In the genomic region with DNA sequence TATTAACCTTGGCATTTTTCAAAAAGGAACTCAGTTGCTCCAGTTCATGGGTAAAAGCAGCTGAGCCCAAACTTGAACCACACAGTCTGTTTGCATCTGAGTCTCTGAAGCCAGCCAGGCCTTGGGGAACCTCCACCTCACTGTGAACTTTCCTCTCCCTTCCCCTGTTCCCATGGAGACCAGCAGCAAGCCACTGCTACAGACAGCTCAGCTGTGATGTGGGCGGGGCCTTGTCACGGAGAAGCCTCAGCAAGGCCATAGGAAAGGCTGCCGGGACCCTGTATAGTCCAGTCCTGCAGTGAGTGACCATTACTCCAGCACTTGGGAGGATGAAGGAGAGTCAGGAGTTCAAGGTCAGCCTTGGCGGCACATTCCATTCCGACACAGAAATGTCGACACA, we compare ENCODE assay signal across 8 mouse cellular contexts. TPM values are rescaled to one million over a fixed set of nuclear protein-coding genes. Genes with fewer than 3 reads are reported as not detected.
A peak's percentile ranks its signal among the peaks of the same experiment; 100 is the strongest.
DNase-seq lines count a peak whose midpoint lies in the region; ATAC-seq and TF ChIP-seq lines count a peak whose summit lies in the region.

No protein-coding gene starts in this region.

- H3K27ac ChIP-seq in forebrain, embryonic 16.5 days (ENCODE audit: low read length) = no peak overlapping the region
- H3K27ac ChIP-seq in kidney, embryonic 14.5 days (ENCODE audit: low read depth, low read length) = no peak overlapping the region
- no peak overlapping the region for H3K27ac ChIP-seq in cerebellum, adult 2 months (ENCODE audit: insufficient read depth, low read length)

- no peak for TF ChIP-seq CTCF in cerebellum, adult 2 months (IDR thresholded peaks at IDR 0.05; ENCODE audit: borderline replicate concordance, insufficient read depth, low read depth, low read length)

- H3K27me3 ChIP-seq in forebrain, embryonic 16.5 days (replicated peaks; ENCODE audit: control insufficient read depth, insufficient read depth, low read length) = no peaks in the 10 kb centered on the region
- H3K27me3 ChIP-seq in kidney, embryonic 14.5 days (ENCODE audit: control insufficient read depth, insufficient read depth, low read length) = no peaks in the 10 kb centered on the region
- H3K27me3 ChIP-seq in cerebellum, adult 2 months (ENCODE audit: control insufficient read depth, insufficient read depth, low read length) = no peaks in the 10 kb centered on the region

- peak; percentile 77 for ATAC-seq in forebrain, embryonic 16.5 days
- peak; percentile 77 for ATAC-seq in kidney, embryonic 14.5 days (ENCODE audit: low FRiP score, low TSS enrichment)

- no peak for TF ChIP-seq POLR2A in cerebellum, adult 2 months (IDR thresholded peaks at IDR 0.05; ENCODE audit: borderline replicate concordance, insufficient read depth, low read length)

- no peak overlapping the region for H3K4me2 ChIP-seq in forebrain, embryonic 16.5 days (ENCODE audit: low read length)
- no peak overlapping the region for H3K4me2 ChIP-seq in kidney, embryonic 14.5 days (replicated peaks; ENCODE audit: low read depth, low read length)

- H3K4me1 ChIP-seq in forebrain, embryonic 16.5 days (replicated peaks; ENCODE audit: control insufficient read depth, insufficient read depth, low read length) = peaks cover 6% of the 10 kb centered on the region
- peaks cover 12% of the 10 kb centered on the region for H3K4me1 ChIP-seq in kidney, embryonic 14.5 days (ENCODE audit: control insufficient read depth, insufficient read depth, low read length)
- peaks cover 21% of the 10 kb centered on the region for H3K4me1 ChIP-seq in cerebellum, adult 2 months (ENCODE audit: control insufficient read depth, insufficient read depth, low read length)

- no peaks in the 10 kb centered on the region for H3K36me3 ChIP-seq in forebrain, embryonic 16.5 days (ENCODE audit: control insufficient read depth, insufficient read depth)
- no peaks in the 10 kb centered on the region for H3K36me3 ChIP-seq in kidney, embryonic 14.5 days (ENCODE audit: control insufficient read depth, insufficient read depth, low read length)

- no peak overlapping the region for H3K9ac ChIP-seq in forebrain, embryonic 16.5 days (replicated peaks; ENCODE audit: low read depth, low read length)
- H3K9ac ChIP-seq in kidney, embryonic 14.5 days (ENCODE audit: low read depth, low read length) = no peak overlapping the region

- no peaks in the 10 kb centered on the region for H3K9me3 ChIP-seq in forebrain, embryonic 16.5 days (ENCODE audit: control insufficient read depth, low read length)
- no peaks in the 10 kb centered on the region; the same call in 1 of the 2 replicates for H3K9me3 ChIP-seq in kidney, embryonic 14.5 days (ENCODE audit: control insufficient read depth, low read length)

- DNase-seq in 3T3-L1 (ENCODE audit: low read depth, low spot score) = peak; percentile 8
- DNase-seq in adrenal gland, adult 18-20 months (ENCODE audit: low spot score in 2 of 2) = peak; percentile 51 to 66
- peak; percentile 48 for DNase-seq in lung, postnatal 10 days
- DNase-seq in testis, postnatal 10 days (ENCODE audit: low spot score) = peak; percentile 78
- no peak for DNase-seq in layer of hippocampus, adult 9-10 months (ENCODE audit: low spot score)
- DNase-seq in cerebellum, adult 2 months = no peak

- 52% methylated on average over 6 of the region's 6 CpGs for WGBS in forebrain, embryonic 16.5 days
- WGBS in kidney, embryonic 14.5 days = 41% methylated on average over 6 of the region's 6 CpGs
- 23% methylated on average over 6 of the region's 6 CpGs for WGBS in cerebellum, adult 2 months

- no peak overlapping the region for H3K4me3 ChIP-seq in forebrain, embryonic 16.5 days (replicated peaks; ENCODE audit: low read length)
- H3K4me3 ChIP-seq in kidney, embryonic 14.5 days (ENCODE audit: low read length) = no peak overlapping the region
- no peak overlapping the region for H3K4me3 ChIP-seq in cerebellum, adult 2 months (replicated peaks; ENCODE audit: insufficient read depth, low read depth, low read length)

RNA-seq across cellular contexts. Expression of a gene that starts 16.2 kb away (rescaled TPM):
- total RNA-seq in adrenal gland, adult 18-20 months (2021) = 100 to 1,000 TPM in 1 of 2 experiments, 10 to 100 TPM in 1; 74.1 to 115 TPM
- 53.9 and 60.4 TPM in 2 replicates for polyA plus RNA-seq in forebrain, embryonic 16.5 days (2015; fragmentation: Nextera tagmentation; extraction: Ambion mirVana)
- 4.6 and 8.0 TPM in 2 replicates for polyA plus RNA-seq in kidney, embryonic 14.5 days (2014; fragmentation: Nextera tagmentation; extraction: Ambion mirVana)
- polyA plus RNA-seq in cerebellum, adult 2 months (2012; rRNA removed) = 316 and 321 TPM in 2 replicates

RNA-seq across cellular contexts. Expression of a gene that starts 41.7 kb away (rescaled TPM):
- total RNA-seq in adrenal gland, adult 18-20 months (2021) = not detected
- polyA plus RNA-seq in forebrain, embryonic 16.5 days (2015; fragmentation: Nextera tagmentation; extraction: Ambion mirVana) = 0.54 and 1.1 TPM in 2 replicates
- 0.16 and 0.65 TPM in 2 replicates for polyA plus RNA-seq in kidney, embryonic 14.5 days (2014; fragmentation: Nextera tagmentation; extraction: Ambion mirVana)
- 0.13 and 0.28 TPM in 2 replicates for polyA plus RNA-seq in cerebellum, adult 2 months (2012; rRNA removed)

Comparison
In these comparisons a context has a peak if more than half of its experiments do, and no peak if none do; other contexts are left out.
1. DNase-seq: peak in 3T3-L1 (single experiment), adrenal gland, adult 18-20 months (2 of 2), lung, postnatal 10 days (single experiment) and testis, postnatal 10 days (single experiment); none in layer of hippocampus, adult 9-10 months (single experiment) and cerebellum, adult 2 months (0 of 2).